Mouse (Mus musculus): ENCODE results near the gene Tgfb3.

Gene Tgfb3

DNA sequence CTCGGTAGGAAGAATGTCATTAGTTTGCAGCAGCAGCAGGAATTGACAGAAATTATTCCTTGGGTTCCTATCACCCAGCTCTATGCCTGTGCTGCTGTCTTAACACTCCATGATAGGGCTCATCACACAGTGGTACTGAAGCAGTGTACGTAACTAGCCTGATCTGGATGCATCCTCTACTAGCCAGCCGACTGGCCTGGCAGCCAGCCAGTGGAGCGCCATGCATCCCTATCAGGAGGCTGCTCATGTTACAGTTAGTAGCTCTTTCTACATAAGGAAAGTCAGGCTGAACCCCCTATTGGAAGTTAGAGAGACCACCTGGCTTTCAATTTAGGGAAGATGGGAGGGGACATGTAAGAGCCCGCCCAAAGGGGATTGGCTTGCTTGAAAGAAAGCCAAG lies 51.8 kb downstream of the Tgfb3 start:
- DNase-seq (ENCODE audit: low spot score) = no peak

DNA sequence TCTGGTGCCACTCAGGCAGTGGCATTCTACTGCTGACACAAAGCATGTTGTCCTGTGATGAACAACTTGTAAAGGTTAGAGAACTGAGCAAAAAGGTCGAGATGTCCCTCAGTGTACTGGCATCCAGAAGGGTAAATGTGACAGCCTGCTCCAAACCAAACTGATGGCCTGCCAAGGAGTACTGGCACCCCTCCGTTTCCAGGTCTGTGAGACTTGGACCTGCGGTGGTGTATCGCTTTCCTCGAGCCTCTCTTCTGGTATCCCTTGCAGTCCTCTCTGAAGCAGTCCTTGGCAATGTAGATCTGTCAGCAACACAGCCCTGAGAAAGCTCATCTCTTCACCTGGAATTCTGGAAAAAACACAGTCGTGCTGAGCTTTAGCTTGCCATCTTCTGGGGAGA lies 53.4 kb downstream of the Tgfb3 start:
- DNase-seq (ENCODE audit: low spot score) = no peak

DNA sequence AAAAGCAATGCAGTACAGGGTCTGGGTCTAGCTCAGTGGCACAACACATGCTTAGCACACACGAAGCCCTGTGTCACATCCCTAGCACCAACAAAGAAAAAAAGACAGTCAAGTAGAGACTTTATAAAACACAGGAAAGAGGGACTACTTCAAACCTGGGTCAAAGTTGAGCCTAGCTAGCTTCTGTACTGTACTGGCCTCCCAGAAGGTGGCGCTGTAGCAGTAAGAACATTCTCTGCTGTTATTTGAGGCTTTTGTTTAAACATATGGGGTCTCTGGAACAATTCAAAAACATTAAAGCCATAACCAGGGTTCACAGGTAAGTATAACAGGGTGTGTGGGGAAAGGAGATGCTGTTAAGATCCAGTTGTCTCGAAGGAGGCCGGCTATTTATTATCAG lies 54.4 kb downstream of the Tgfb3 start:
- peak; percentile 81 for DNase-seq (ENCODE audit: low spot score)

DNA sequence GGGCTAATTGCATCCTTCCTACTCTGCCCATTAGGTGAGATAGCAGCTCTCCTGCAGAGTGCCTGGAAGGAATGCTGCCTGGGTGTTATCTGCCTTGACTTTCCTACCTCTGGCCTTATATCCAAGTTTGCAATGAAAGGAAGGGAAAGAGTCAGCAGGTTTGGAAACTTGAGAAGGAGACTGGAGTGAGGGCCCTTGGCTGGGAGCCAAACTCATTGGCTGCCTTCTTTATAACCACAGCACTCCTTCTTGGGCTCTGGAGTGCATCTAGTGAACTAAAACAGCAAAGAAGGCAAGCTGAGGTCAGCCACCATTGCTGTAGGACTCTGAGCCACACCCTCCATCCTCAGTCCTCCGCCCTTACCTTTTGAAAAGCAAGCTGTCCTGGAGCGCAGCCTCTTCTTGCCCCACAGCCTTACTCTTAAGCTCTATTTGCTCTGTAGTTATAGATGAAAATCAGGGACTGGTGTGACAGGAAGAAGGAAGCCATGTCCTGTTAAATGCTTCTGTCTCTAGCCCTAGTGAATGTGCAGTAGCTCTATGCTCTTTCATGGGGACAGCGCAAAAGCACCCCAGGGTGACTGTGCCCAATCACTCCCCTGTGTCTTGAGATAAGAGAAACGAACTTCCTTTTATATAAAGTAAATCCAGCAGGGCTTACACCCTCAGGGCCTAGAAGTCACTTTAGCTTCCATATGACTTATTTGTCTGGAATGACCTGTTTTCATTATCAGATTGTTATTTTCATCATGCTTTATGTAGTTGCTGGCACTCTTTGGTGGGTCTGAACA lies 55.6 kb downstream of the Tgfb3 start:
- no peak for DNase-seq (ENCODE audit: low spot score)

- DNase-seq (ENCODE audit: low spot score) = no peak
These were observed 56.4 kb downstream of the Tgfb3 start for GRCm38 (mm10) chr12:86022282-86022984.

DNA sequence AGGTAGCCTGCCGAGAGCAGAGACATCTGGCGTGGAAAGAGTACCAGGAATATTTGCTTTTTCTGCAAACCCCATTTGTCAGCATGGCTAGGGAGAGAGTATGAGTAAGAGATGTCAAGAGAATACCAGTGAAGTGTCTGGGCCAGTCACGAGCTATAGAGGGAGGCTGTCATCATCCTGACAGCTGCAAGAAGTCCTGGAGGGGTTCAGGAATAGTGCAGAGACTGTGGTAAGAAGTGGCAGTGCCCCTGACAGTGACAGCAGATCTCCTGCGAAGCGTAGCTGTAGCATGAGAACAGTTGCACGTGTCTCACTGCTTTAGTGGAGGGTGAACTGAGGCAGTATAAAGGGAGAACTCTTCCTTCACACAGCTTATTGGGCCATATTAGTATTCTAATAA lies 57.3 kb downstream of the Tgfb3 start:
- DNase-seq (ENCODE audit: low spot score) = no peak

GRCm38 (mm10) chr12:86017360-86017759 lies 61.5 kb downstream of the Tgfb3 start:
- no peak for DNase-seq (ENCODE audit: low spot score)

DNA sequence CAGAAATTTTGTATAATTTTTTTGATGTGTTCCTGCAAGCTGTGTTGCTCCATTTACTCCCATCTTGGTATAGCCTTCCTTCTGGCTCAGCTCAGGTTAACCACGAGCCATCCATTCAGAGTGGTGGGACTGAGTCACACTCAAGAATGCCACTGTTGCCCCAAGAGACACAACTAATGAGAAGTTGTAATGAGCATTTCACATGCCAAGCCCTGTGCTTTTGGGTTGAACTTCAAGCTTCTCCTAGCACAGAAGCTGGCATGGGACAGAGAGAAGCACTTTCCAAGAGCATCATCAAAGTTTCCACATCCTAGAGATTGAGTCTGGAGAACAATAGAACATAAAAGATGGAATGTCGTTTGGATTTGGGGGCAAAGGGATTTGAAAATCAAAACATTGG lies 63.7 kb downstream of the Tgfb3 start:
- DNase-seq (ENCODE audit: low spot score) = no peak

- no peak for DNase-seq (ENCODE audit: low spot score)
These were observed 64.2 kb downstream of the Tgfb3 start for GRCm38 (mm10) chr12:86014621-86015020.

DNA sequence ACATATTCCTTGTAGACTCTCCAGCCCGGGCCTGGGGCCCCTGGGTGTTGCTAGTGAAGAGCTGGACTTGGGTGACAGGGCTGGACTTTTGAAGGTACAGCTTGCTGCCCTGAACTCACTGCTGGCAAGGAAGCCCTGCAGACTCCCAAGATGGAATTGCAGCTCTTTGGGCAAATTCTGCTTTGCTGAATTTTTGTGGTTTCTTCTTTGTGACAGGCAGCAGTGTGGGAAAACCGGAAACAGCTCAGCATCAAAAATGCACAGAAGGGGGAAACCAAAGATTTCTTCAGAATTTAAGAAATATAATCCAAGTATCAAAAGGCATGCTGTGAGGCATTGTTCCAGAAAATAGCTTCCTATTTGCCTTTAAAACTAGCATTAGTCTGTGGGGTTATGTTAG lies 64.7 kb downstream of the Tgfb3 start:
- DNase-seq (ENCODE audit: low spot score) = no peak

GRCm38 (mm10) chr12:86012195-86012594 lies 66.6 kb downstream of the Tgfb3 start:
- DNase-seq (ENCODE audit: low spot score) = no peak

DNA sequence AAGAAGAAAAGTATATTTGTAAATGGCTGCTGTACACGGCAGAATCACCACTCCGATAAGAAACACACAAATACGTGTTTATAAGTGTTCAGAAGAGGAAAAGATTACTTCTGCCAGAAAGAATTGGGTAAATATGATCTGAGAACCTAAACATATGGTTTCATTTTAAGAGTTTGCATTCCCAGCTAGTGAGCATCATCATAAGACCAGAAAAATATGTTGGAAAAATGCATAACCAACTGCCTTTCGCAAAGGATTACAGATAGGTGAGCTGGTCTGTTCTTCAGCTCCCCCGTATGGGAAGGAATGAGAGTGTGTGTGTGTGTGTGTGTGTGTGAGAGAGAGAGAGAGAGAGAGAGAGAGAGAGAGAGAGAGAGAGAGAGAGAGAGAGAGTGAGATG lies 68.2 kb downstream of the Tgfb3 start:
- DNase-seq (ENCODE audit: low spot score) = no peak

DNA sequence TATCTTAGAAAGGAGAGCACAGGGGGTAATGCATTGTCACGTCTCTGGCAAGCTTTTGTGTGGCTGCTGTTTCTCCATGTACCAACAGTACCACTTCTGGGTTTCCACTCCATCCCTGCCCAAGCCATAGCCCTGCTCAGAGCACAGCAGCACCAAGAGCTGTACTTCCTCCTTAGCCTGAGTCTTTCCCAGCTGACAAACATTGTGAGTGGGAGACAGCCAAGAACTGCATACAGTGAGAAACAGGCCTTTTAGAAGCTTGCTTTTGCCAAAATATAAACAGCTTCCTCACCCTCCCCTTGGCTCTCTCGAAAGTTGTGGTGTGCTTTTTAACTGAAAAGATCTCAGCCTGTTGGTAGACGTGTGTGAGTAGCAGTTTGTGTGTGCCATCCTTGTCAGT lies 71.5 kb downstream of the Tgfb3 start:
- DNase-seq (ENCODE audit: low spot score) = no peak
